Mouse (Mus musculus) neural tube, embryonic 11.5 days (tissue): Measurements from ENCODE around the gene En2. TPM values are rescaled to one million over a fixed set of nuclear protein-coding genes. Genes with fewer than 3 reads are reported as not detected.

ENCODE experiments used
- ATAC-seq: fragments of 200-750 bp; cut with Nextera tagmentation; 2 replicates; pipeline ENCODE4 v1.8.0; 2017; ENCODE audit warnings: moderate number of reproducible peaks, mild to moderate bottlenecking, moderate TSS enrichment, moderate library complexity; ENCODE audit not compliant: insufficient read depth, low FRiP score, low TSS enrichment
- DNase-seq: peaks from one replicate; pipeline ENCODE4 v3.0.0-alpha.2; 2015; ENCODE audit warnings: low spot score
- H3K27ac ChIP-seq: fragments of 300-500 bp; sonication (generic); 2 replicates; pipeline ENCODE4 v1.5.1; 2014; ENCODE audit warnings: low read depth, mild to moderate bottlenecking, low read length
- H3K27me3 ChIP-seq: fragments of 300-500 bp; sonication (generic); 2 replicates; pipeline ENCODE4 v1.6.1; 2014; ENCODE audit warnings: mild to moderate bottlenecking, low read length, mixed read lengths; ENCODE audit not compliant: control insufficient read depth, insufficient read depth
- H3K36me3 ChIP-seq: fragments of 300-500 bp; sonication (generic); 2 replicates; pipeline ENCODE4 v1.6.1; 2014; ENCODE audit warnings: mild to moderate bottlenecking, low read length, moderate library complexity, mixed read lengths; ENCODE audit not compliant: control insufficient read depth, insufficient read depth
- H3K4me1 ChIP-seq: fragments of 300-500 bp; sonication (generic); 2 replicates; pipeline ENCODE4 v1.6.1; 2014; ENCODE audit warnings: low read length, mixed read lengths; ENCODE audit not compliant: control insufficient read depth, insufficient read depth
- H3K4me2 ChIP-seq: fragments of 300-500 bp; sonication (generic); 2 replicates; pipeline ENCODE4 v1.6.1; 2014; ENCODE audit warnings: low read depth, mild to moderate bottlenecking, moderate library complexity
- H3K4me3 ChIP-seq: fragments of 300-500 bp; sonication (generic); 2 replicates; pipeline ENCODE4 v1.5.1; 2014; ENCODE audit warnings: low read depth, low read length
- H3K9ac ChIP-seq: fragments of 300-500 bp; sonication (generic); 2 replicates; pipeline ENCODE4 v1.6.1; 2014; ENCODE audit warnings: mild to moderate bottlenecking, low read length
- H3K9me3 ChIP-seq: fragments of 300-500 bp; sonication (generic); 2 replicates; pipeline ENCODE4 v1.6.1; 2016; ENCODE audit warnings: low read length; ENCODE audit not compliant: control insufficient read depth
- WGBS: fragments of 180-500 bp; shearing (Covaris S2); extraction: QIAGEN DNeasy Blood & Tissue Kit; methylation state at CpG from one replicate; pipeline ENCODE4 v1.1.7; 2014; 5-methylcytosine and 5-hydroxymethylcytosine counted together
- polyA plus RNA-seq: library from polyadenylated mRNA; unstranded; fragments of >200 nt; fragmentation: Nextera tagmentation; extraction: Ambion mirVana; gene quantifications from 2 replicates; pipeline ENCODE4 v1.2.1, GENCODE M21; 2014

En2 gene
- polyA plus RNA-seq, 1 experiment from 2014 or later = not detected

GRCm38 (mm10) chr5:28178322-28178721 lies 12.8 kb downstream of the En2 start:
- Histone ChIP-seq H3K27me3 (peaks cover 69% of the 10 kb centered on the region), H3K9ac (no peak overlapping the region), H3K36me3 (no peaks in the 10 kb centered on the region), H3K9me3 (no peaks in the 10 kb centered on the region), H3K4me2 (no peak overlapping the region), H3K27ac (no peak overlapping the region), H3K4me1 (no peaks in the 10 kb centered on the region), H3K4me3 (no peak overlapping the region)
- no peak for DNase-seq
- ATAC-seq = no peak
- WGBS = 16% methylated on average over 5 of the region's 5 CpGs

GRCm38 (mm10) chr5:28179237-28179790 lies 13.8 kb downstream of the En2 start:
- Histone ChIP-seq H3K27me3 (peaks cover 59% of the 10 kb centered on the region), H3K27ac (no peak overlapping the region), H3K4me3 (no peak overlapping the region), H3K9me3 (no peaks in the 10 kb centered on the region), H3K4me1 (no peaks in the 10 kb centered on the region), H3K4me2 (no peak overlapping the region), H3K36me3 (no peaks in the 10 kb centered on the region), H3K9ac (no peak overlapping the region)
- DNase-seq (no peak), ATAC-seq (no peak)
- WGBS = 16% methylated on average over 7 of the region's 7 CpGs

GRCm38 (mm10) chr5:28191201-28192098 lies 26.0 kb downstream of the En2 start:
- Histone ChIP-seq H3K9me3 (no peaks in the 10 kb centered on the region), H3K36me3 (no peaks in the 10 kb centered on the region), H3K4me2 (no peak overlapping the region), H3K4me3 (no peak overlapping the region), H3K4me1 (no peaks in the 10 kb centered on the region; the same call in 1 of the 2 replicates), H3K27ac (no peak overlapping the region), H3K9ac (no peak overlapping the region), H3K27me3 (no peaks in the 10 kb centered on the region)
- ATAC-seq (no peak), DNase-seq (no peak)
- 38% methylated on average over 3 of the region's 3 CpGs for whole genome bisulfite sequencing

DNA sequence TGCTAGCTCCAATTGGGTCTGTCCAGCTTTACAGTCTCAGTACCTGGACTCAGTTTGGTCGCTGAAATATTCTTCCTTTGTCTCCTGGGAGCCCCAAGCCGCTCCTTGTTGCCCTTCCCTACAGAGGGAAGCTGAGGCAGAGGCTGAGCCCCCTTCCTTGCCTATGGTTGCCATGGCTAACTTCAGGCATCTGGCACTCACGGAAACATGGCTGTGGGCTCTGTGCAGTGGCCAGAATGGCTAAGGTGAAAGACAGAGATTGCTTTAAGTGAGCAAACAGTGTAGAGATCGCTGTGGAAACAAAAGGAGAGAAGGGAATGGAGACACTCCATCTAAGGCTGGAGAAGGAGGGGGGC lies 26.6 kb downstream of the En2 start:
- Histone ChIP-seq H3K9ac (no peak overlapping the region), H3K27me3 (no peaks in the 10 kb centered on the region), H3K36me3 (no peaks in the 10 kb centered on the region), H3K9me3 (no peaks in the 10 kb centered on the region), H3K4me2 (no peak overlapping the region), H3K4me1 (no peaks in the 10 kb centered on the region; the same call in 1 of the 2 replicates), H3K27ac (no peak overlapping the region), H3K4me3 (no peak overlapping the region)
- no peak for DNase-seq
- no peak for ATAC-seq
- WGBS = 42% methylated on average over 4 of the region's 4 CpGs

DNA sequence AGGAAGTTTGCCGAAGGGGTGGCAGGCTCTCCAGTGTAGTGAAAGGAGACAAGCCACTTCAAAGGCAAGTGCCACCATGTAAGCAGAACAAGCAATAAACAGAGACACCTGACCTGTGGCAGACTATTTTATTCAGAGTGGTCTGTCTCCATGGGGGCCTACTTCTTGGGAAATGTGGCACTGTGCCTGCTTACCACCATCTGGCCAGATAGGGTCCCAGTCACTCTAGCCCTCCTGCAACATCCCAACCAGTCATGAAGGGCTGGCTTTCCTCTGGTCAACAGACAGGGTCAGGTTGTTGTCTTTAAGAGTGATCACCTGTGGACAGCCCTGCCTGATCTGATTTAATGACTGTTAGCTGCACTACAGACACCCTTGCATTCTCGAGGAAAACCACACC lies 30.0 kb downstream of the En2 start:
- Histone ChIP-seq H3K27me3 (no peaks in the 10 kb centered on the region), H3K27ac (no peak overlapping the region), H3K9ac (no peak overlapping the region), H3K9me3 (no peaks in the 10 kb centered on the region), H3K36me3 (no peaks in the 10 kb centered on the region), H3K4me1 (no peaks in the 10 kb centered on the region; the same call in 1 of the 2 replicates), H3K4me3 (no peak overlapping the region), H3K4me2 (no peak overlapping the region)
- DNase-seq (no peak), ATAC-seq (no peak)
- WGBS = 50% methylated on average over 2 of the region's 2 CpGs

GRCm38 (mm10) chr5:28199089-28199873 lies 33.8 kb downstream of the En2 start:
- no peak for ATAC-seq
- no peak overlapping the region for H3K27ac ChIP-seq
- WGBS = 31% methylated on average over 7 of the region's 7 CpGs
- peaks cover 7% of the 10 kb centered on the region; the same call in 1 of the 2 replicates for H3K27me3 ChIP-seq
- no peaks in the 10 kb centered on the region for H3K36me3 ChIP-seq
- no peak overlapping the region for H3K4me3 ChIP-seq
- H3K4me1 ChIP-seq = no peaks in the 10 kb centered on the region
- DNase-seq = no peak
- no peak overlapping the region for H3K4me2 ChIP-seq
- H3K9me3 ChIP-seq = no peaks in the 10 kb centered on the region
- H3K9ac ChIP-seq = no peak overlapping the region

DNA sequence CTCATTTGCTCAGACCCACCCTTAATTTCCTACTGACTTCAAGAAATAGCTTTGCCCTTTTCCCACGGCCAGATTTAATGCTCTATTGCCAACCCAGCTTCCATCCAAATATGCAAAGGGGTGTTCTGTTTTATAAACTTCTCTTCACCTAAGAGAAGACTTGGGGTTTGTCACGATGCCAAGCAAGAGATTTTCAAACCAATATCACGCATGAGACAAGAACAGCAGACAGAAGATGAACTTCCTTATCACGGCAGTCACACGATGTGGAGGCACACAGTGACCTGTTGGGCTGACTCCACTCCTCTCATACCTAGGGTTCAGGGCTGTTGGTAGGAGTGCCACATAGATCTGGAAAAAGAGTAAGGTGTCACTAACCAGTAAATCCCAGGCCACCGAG lies 37.6 kb downstream of the En2 start:
- 82% methylated on average over 6 of the region's 6 CpGs for WGBS
- H3K9ac ChIP-seq = no peak overlapping the region
- H3K36me3 ChIP-seq = no peaks in the 10 kb centered on the region
- ATAC-seq = no peak
- no peaks in the 10 kb centered on the region for H3K9me3 ChIP-seq
- no peak overlapping the region for H3K4me3 ChIP-seq
- no peak overlapping the region for H3K27ac ChIP-seq
- H3K4me1 ChIP-seq = no peaks in the 10 kb centered on the region
- peaks cover 25% of the 10 kb centered on the region for H3K27me3 ChIP-seq
- no peak for DNase-seq
- H3K4me2 ChIP-seq = no peak overlapping the region

DNA sequence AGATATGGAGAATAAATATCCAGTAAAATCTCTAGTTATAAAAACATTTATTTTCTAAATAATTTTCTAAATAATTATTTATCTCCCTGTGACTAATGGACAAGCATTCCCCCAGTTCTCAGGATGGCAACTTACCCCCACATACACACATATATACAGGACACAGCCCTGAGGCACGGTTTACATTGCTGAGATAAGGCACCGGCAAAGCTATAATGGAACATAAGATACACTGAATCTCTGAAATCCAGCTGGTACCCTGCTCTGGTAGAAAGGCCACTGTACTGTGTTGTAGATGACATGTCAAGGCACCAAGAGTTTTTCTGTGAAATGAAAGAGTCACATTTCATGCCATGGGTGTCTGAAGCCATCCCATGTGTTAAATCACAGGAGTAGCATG lies 39.2 kb downstream of the En2 start:
- Histone ChIP-seq H3K27ac (no peak overlapping the region), H3K9ac (no peak overlapping the region), H3K4me1 (no peaks in the 10 kb centered on the region), H3K4me2 (no peak overlapping the region), H3K27me3 (peaks cover 41% of the 10 kb centered on the region), H3K4me3 (no peak overlapping the region), H3K9me3 (no peaks in the 10 kb centered on the region), H3K36me3 (no peaks in the 10 kb centered on the region)
- no peak for DNase-seq
- WGBS = 92% methylated on average over 2 of the region's 2 CpGs
- ATAC-seq = no peak
